Mouse (Mus musculus) olfactory bulb, adult 2 months (tissue): ENCODE measurements around the gene Ntn1. TPM values are rescaled to one million over a fixed set of nuclear protein-coding genes. Genes with fewer than 3 reads are reported as not detected.

Experiments
- H3K27ac ChIP-seq: fragments of 200-500 bp; 2 replicates; pipeline ENCODE4 v1.5.1; 2012; ENCODE audit warnings: low read depth, low read length; ENCODE audit not compliant: insufficient read depth
- H3K4me1 ChIP-seq: fragments of 200-500 bp; 2 replicates; pipeline ENCODE4 v1.6.1; 2012; ENCODE audit warnings: low read length; ENCODE audit not compliant: control insufficient read depth, insufficient read depth
- H3K4me3 ChIP-seq: fragments of 200-500 bp; 2 replicates; pipeline ENCODE4 v1.5.1; 2012; ENCODE audit warnings: mild to moderate bottlenecking, low read depth, low read length, moderate library complexity; ENCODE audit not compliant: insufficient read depth
- CTCF ChIP-seq: fragments of 200-500 bp; IDR thresholded peaks from 2 replicates; pipeline ENCODE4 v1.5.1; 2012; ENCODE audit warnings: low read depth, mild to moderate bottlenecking, low read length, moderate library complexity; ENCODE audit not compliant: insufficient read depth
- POLR2A ChIP-seq: fragments of 200-500 bp; IDR thresholded peaks from 2 replicates; pipeline ENCODE4 v1.6.1; 2012; ENCODE audit warnings: mild to moderate bottlenecking, low read depth, low read length, moderate library complexity; ENCODE audit not compliant: insufficient read depth
- WGBS: fragments of 180-500 bp; shearing (Covaris S2); methylation state at CpG from one replicate; pipeline ENCODE4 v1.1.7; 2018; 5-methylcytosine and 5-hydroxymethylcytosine counted together
- polyA plus RNA-seq: library from polyadenylated mRNA; stranded (reverse); fragments of >200 nt; gene quantifications from 2 replicates; pipeline ENCODE4 v1.2.4, GENCODE M21; 2012; ENCODE audit warnings: low replicate concordance; ENCODE audit not compliant: missing spikeins, insufficient read depth, insufficient read length

Gene Ntn1
- polyA plus RNA-seq, 1 experiment: not detected

GRCm38 (mm10) chr11:68223143-68223542 is 177.5 kb downstream of the Ntn1 start:
- Histone ChIP-seq H3K27ac (no peak overlapping the region), H3K4me3 (no peak overlapping the region), H3K4me1 (no peaks in the 10 kb centered on the region)
- TF ChIP-seq POLR2A (no peak), CTCF (no peak)
- WGBS: 86% methylated on average over 13 of the region's 13 CpGs

GRCm38 (mm10) chr11:68222209-68222608 is 178.4 kb downstream of the Ntn1 start:
- TF ChIP-seq CTCF (no peak), POLR2A (no peak)
- Histone ChIP-seq H3K4me1 (no peaks in the 10 kb centered on the region), H3K4me3 (no peak overlapping the region), H3K27ac (no peak overlapping the region)
- WGBS: 96% methylated on average over 7 of the region's 7 CpGs

GRCm38 (mm10) chr11:68220733-68221132 is 179.9 kb downstream of the Ntn1 start:
- H3K4me1 ChIP-seq: peaks cover 7% of the 10 kb centered on the region
- H3K4me3 ChIP-seq: no peak overlapping the region
- WGBS: 96% methylated on average over 4 of the region's 4 CpGs
- H3K27ac ChIP-seq: no peak overlapping the region
- TF ChIP-seq POLR2A (no peak), CTCF (no peak)

DNA sequence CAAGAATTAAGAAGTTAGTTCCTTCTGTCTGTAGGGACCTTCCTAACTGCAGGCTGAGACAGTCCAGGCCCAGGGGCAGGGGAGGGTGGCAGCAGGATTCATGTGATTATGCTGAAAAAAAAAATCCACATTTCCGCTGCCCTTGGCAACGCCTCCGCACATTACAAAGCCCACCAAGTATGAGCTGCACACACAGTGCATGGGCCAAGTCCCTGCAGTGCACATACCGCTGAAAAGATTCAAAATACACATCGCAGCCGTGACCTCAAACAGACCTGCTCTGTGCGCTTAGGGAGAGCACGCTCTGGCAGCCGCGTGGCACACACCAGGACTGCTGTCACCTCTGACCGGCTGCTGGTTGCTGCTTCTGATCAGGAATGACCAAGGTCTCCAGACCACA is 184.6 kb downstream of the Ntn1 start:
- H3K4me3 ChIP-seq: no peak overlapping the region
- H3K27ac ChIP-seq: no peak overlapping the region
- TF ChIP-seq POLR2A: no peak
- TF ChIP-seq CTCF: no peak
- 78% methylated on average over 11 of the region's 11 CpGs for WGBS
- peaks cover 25% of the 10 kb centered on the region for H3K4me1 ChIP-seq

DNA sequence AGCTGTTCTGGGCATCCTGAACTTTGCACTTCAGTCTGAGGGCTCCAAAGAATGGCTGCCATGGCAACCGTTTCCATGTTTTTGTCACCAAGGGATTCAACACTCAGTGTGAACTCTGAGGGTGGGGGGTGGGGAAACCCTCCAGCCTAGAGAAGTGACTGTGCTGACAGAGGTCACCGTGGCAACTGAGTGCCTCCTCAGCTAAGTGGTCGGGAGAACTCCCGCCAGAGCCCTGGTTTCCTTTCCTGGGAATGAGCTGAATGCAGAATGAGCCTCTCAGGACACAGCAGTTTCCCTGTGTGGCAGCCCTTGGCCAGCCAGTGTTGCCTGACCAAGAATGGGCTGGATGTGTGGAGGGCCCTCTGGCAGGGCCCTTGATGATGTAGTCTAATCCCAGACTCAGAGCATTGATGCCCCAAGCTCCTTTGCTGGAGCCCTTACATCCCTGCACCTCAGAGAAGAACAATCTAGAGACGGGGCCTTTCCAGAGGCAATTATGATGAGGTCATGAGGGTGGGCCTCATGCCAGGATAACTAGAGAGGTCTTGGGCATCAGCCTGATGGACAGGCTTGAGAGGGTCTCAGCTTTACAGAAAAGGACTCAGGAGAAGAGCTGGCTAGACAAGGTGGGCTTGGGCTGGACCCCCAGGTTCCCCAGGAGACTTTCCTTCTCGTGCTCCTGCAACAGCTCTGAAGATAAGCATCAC is 185.3 kb downstream of the Ntn1 start:
- TF ChIP-seq POLR2A: no peak
- TF ChIP-seq CTCF: no peak
- Histone ChIP-seq H3K4me1 (peaks cover 25% of the 10 kb centered on the region), H3K27ac (no peak overlapping the region), H3K4me3 (no peak overlapping the region)
- 41% methylated on average over 6 of the region's 6 CpGs for WGBS

DNA sequence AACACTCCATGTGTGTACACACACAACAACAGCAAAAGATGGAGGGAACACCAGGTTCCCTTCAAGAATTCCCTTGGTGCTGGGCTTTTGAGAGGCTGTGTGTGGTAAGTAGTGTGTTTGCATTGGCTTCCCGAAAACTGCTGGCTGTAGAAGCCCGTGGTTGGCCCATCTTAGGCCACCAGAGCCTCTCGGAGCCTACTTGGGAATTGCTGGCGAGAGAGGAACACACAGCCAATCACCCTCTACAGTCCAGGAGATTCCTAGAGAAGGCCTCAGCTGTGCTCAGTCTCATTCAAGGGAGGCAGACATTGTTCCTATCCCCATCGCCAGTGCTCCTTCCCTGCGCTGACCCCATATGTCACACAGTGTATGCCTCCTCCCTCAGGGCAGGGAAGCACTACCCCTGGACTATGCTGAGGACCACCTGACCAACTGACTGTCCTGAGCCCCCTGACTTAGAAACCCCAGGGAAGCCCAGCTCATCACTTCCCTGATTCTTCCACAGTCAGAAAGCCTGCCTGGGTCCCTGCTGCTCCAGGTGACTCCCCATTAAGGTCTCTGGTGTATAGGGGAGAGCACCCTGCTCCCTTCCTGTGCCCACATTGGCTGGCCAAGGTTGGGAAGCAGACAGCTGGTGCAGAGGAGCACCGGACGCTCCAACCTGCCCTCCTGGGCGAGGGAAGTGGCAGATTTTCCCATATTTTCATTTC is 186.0 kb downstream of the Ntn1 start:
- H3K4me1 ChIP-seq: peaks cover 25% of the 10 kb centered on the region
- WGBS: 81% methylated on average over 9 of the region's 9 CpGs
- TF ChIP-seq POLR2A (no peak), CTCF (no peak)
- H3K27ac ChIP-seq: no peak overlapping the region
- H3K4me3 ChIP-seq: no peak overlapping the region

GRCm38 (mm10) chr11:68213896-68214295 is 186.7 kb downstream of the Ntn1 start:
- TF ChIP-seq CTCF (no peak), POLR2A (no peak)
- H3K27ac ChIP-seq: no peak overlapping the region
- H3K4me1 ChIP-seq: peaks cover 25% of the 10 kb centered on the region
- 44% methylated on average over 3 of the region's 3 CpGs for WGBS
- H3K4me3 ChIP-seq: no peak overlapping the region

GRCm38 (mm10) chr11:68211924-68212578 is 188.6 kb downstream of the Ntn1 start:
- TF ChIP-seq POLR2A (no peak), CTCF (0 out of 2 replicates have a peak, but pooled peaks have one; percentile 15)
- Histone ChIP-seq H3K4me3 (no peak overlapping the region), H3K27ac (no peak overlapping the region), H3K4me1 (peaks cover 35% of the 10 kb centered on the region)
- 67% methylated on average over 8 of the region's 8 CpGs for WGBS

GRCm38 (mm10) chr11:68210714-68211113 is 189.9 kb downstream of the Ntn1 start:
- no peak overlapping the region for H3K27ac ChIP-seq
- TF ChIP-seq CTCF (no peak), POLR2A (no peak)
- WGBS: 95% methylated on average over 5 of the region's 5 CpGs
- H3K4me1 ChIP-seq: peaks cover 31% of the 10 kb centered on the region
- no peak overlapping the region for H3K4me3 ChIP-seq
